Mouse (Mus musculus) layer of hippocampus, adult 6 months (tissue): Measurements from ENCODE around the gene Tmed10. TPM values are rescaled to one million over a fixed set of nuclear protein-coding genes. Genes with fewer than 3 reads are reported as not detected.

ENCODE experiments used
- long read RNA-seq, 2 experiments: library from polyadenylated mRNA; unstranded; transcript quantifications; one replicate each; pipeline ENCODE4 v2.0.0; 2019 to 2020
- polyA plus RNA-seq: library from polyadenylated mRNA; unstranded; fragments of <200 nt; fragmentation: Nextera tagmentation; gene quantifications from 2 replicates; pipeline ENCODE4 v1.2.3, GENCODE M21; 2021

Tmed10 gene
- polyA plus RNA-seq = 124 and 153 TPM in 2 replicates
- long read RNA-seq, experiment 1, transcript Tmed10-201 (5 exons, 1,482 nt) = major isoform, 130 of 153 reads
- long read RNA-seq, experiment 1, partial matches to known transcripts = 9 of 153 reads
- long read RNA-seq, experiment 1, other reads (novel, unspliced or antisense) = 12 of 153 reads
- long read RNA-seq, experiment 2, transcript Tmed10-201 (5 exons, 1,482 nt) = major isoform, 262 of 279 reads
- long read RNA-seq, experiment 2, partial matches to known transcripts = 0 of 279 reads
- long read RNA-seq, experiment 2, other reads (novel, unspliced or antisense) = 13 of 279 reads

DNA sequence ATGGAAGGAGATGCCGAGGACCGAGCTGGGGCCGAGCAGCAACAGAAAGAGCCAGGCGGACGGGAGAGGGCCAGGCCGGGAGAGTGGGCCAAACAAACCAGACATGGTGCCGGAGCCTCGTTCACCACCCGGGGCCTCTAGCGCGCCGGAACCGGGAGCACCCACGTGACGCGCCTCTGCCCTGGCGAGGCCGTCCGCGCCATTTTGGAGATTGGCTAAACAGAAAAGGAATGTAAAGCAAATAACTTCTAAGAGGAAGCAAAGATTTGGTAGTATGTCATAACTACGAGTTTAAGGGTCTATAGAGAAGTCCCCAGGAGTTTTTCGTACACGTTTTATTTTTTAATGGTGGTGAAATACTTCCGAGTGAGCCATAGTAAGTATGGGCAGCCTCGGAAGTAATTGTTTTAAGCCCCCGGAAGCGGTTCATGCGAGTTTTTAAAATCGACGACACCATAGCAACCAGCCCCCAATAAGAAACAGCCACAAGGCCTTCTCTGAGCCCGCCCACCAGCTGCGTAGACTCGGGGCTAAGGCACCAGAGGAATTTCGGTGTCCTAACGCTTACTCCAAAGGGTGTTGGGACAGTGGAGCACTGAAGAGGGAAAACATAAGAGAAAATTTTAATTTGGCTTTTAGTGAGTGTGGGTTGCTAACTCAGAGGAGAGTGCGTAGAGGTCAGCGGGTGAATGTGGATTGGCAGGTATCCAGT lies at the start of gene Tmed10:
Gene Tmed10 (minus strand): TSS at position 287 of the 712 bp plus-strand sequence.

DNA sequence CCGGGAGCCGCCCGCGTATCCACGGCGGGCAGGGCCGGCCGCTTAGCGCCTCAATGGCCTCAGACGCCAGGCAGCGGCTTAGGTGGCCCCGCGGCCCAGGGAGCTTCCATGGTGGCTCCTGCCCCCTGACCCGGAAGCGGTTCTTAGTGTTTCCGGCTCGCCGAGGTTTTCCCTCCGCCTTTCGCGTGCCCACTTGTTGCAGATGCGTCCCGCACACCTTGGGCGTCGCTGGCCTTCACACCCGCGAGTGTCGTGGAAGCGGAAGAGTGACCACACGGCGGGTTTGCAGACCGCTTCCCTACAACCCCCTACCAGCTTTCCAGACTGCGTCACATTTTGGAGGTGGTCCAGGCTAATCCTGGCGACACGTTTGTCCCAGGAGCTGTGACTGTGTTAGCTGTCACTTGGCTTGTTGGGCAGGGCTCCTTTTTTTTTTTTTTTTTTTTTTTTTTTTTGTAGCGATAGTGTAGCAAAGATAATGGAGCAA lies 35.4 kb downstream of the Tmed10 start, which contains the start of gene Nek9:
Gene Nek9 (minus strand): TSS at position 120 of the 487 bp plus-strand sequence.

Other genes starting within 250 kb of the Tmed10 start
- 18.8 and 18.9 TPM in 2 replicates for gene Rps6kl1, start 223.6 kb downstream of the Tmed10 start, polyA plus RNA-seq
- 6.7 and 6.9 TPM in 2 replicates for gene Pgf, start 197.1 kb downstream of the Tmed10 start, polyA plus RNA-seq
- gene Eif2b2, start 155.4 kb downstream of the Tmed10 start, polyA plus RNA-seq = 65.5 and 76.9 TPM in 2 replicates
- 5.9 and 6.6 TPM in 2 replicates for gene Mlh3, start 104.2 kb downstream of the Tmed10 start, polyA plus RNA-seq
- 68.8 and 70.2 TPM in 2 replicates for gene Acyp1, start 86.4 kb downstream of the Tmed10 start, polyA plus RNA-seq
- 0.89 and 1.4 TPM in 2 replicates for gene Zc2hc1c, start 86.3 kb downstream of the Tmed10 start, polyA plus RNA-seq
- gene Nek9, start 35.5 kb downstream of the Tmed10 start, polyA plus RNA-seq = 2.8 TPM in 2 replicates
- gene Fos, start 99.0 kb upstream of the Tmed10 start, polyA plus RNA-seq = 8.4 and 14.1 TPM in 2 replicates
- 0.53 and 0.89 TPM in 2 replicates for gene Jdp2, start 224.2 kb upstream of the Tmed10 start, polyA plus RNA-seq